Mouse (Mus musculus) kidney, postnatal 25 days (tissue): ENCODE measurements at regions not wholly inside any gene's neighbourhood (a gene's known extent, or its start where the extent isn't known, plus 50 kb on each side); places are given as distances from the start of the nearest gene placed in this dataset.

Experiments
- DNase-seq, 2 experiments: peaks; one replicate each; pipeline ENCODE4 v3.0.0; 2021; ENCODE audit warnings: mixed read lengths in 2 of 2

- DNase-seq: no peak
These were observed 356.2 kb upstream of the Igbp1b start for GRCm38 (mm10) chr6:139014526-139014925.

DNA sequence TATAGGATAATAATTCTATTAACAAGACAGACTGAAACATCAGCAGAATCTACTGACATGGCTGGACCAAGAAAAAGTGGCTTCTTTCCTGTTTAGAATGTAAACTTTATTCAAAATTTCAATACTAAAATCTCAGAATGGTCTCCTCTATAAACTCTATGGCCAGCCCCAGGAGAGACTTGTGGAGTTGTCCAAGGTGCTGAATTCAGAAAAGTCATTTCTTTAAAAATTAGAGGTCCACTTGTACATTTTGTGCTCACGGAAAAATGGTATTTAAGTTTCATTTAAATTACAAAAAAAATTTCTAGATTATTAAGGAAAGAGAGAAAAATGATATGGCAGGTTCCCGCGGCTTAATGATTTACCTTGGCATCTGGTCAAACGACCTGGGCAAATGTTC is 352.2 kb upstream of the Igbp1b start:
- no peak for DNase-seq
